Mouse (Mus musculus) liver, embryonic 14.5 days (tissue): Measurements from ENCODE around the gene Fetub.

Experiments used
- CTCF ChIP-seq: IDR thresholded peaks from 2 replicates; pipeline ENCODE4 v1.5.1; 2016; ENCODE audit warnings: antibody characterized with exemption, low read depth, control low read depth
- EP300 ChIP-seq: IDR thresholded peaks from 2 replicates; pipeline ENCODE4 v1.6.1; 2016; ENCODE audit warnings: antibody characterized with exemption, low read depth

GRCm38 (mm10) chr16:22901326-22901725, 16.8 kb upstream of the Fetub start:
- TF ChIP-seq EP300 = no peak
- no peak for TF ChIP-seq CTCF
